Mouse (Mus musculus) midbrain, embryonic 13.5 days (tissue): Measurements from ENCODE around the gene Chn1. TPM values are rescaled to one million over a fixed set of nuclear protein-coding genes. Genes with fewer than 3 reads are reported as not detected.

ENCODE experiments used
- ATAC-seq: fragments of 200-750 bp; cut with Nextera tagmentation; 2 replicates; pipeline ENCODE4 v1.8.0; 2017; ENCODE audit warnings: mild to moderate bottlenecking, moderate TSS enrichment, moderate library complexity
- H3K27ac ChIP-seq: fragments of 300-500 bp; sonication (generic); 2 replicates; pipeline ENCODE4 v1.5.1; 2015; ENCODE audit warnings: inconsistent platforms, mild to moderate bottlenecking, moderate library complexity
- H3K27me3 ChIP-seq: fragments of 300-500 bp; sonication (generic); 2 replicates; pipeline ENCODE4 v1.6.1; 2015; ENCODE audit warnings: mild to moderate bottlenecking, inconsistent platforms
- H3K36me3 ChIP-seq: fragments of 300-500 bp; sonication (generic); 2 replicates; pipeline ENCODE4 v1.6.1; 2015; ENCODE audit warnings: mild to moderate bottlenecking, inconsistent platforms
- H3K4me1 ChIP-seq: fragments of 300-500 bp; sonication (generic); replicated peaks from 2 replicates; pipeline ENCODE4 v1.6.1; 2015; ENCODE audit warnings: inconsistent platforms
- H3K4me2 ChIP-seq: fragments of 300-500 bp; sonication (generic); replicated peaks from 2 replicates; pipeline ENCODE4 v1.6.1; 2015; ENCODE audit warnings: moderate library complexity, mild to moderate bottlenecking, inconsistent platforms
- H3K4me3 ChIP-seq: fragments of 300-500 bp; sonication (generic); replicated peaks from 2 replicates; pipeline ENCODE4 v1.5.1; 2015; ENCODE audit warnings: mild to moderate bottlenecking, inconsistent platforms
- H3K9ac ChIP-seq: fragments of 300-500 bp; sonication (generic); replicated peaks from 2 replicates; pipeline ENCODE4 v1.6.1; 2015; ENCODE audit warnings: mild to moderate bottlenecking, inconsistent platforms
- H3K9me3 ChIP-seq: fragments of 300-500 bp; sonication (generic); 2 replicates; pipeline ENCODE4 v1.6.1; 2016; ENCODE audit warnings: mild to moderate bottlenecking, inconsistent platforms
- WGBS: fragments of 180-500 bp; shearing (Covaris S2); methylation state at CpG from one replicate; pipeline ENCODE4 v1.1.7; 2015; 5-methylcytosine and 5-hydroxymethylcytosine counted together
- polyA plus RNA-seq: library from polyadenylated mRNA; unstranded; fragments of >200 nt; fragmentation: Nextera tagmentation; extraction: Ambion mirVana; gene quantifications from 2 replicates; pipeline ENCODE4 v1.2.1, GENCODE M21; 2015

Gene Chn1
- polyA plus RNA-seq, 1 experiment from 2014 or later, result 109 TPM

DNA sequence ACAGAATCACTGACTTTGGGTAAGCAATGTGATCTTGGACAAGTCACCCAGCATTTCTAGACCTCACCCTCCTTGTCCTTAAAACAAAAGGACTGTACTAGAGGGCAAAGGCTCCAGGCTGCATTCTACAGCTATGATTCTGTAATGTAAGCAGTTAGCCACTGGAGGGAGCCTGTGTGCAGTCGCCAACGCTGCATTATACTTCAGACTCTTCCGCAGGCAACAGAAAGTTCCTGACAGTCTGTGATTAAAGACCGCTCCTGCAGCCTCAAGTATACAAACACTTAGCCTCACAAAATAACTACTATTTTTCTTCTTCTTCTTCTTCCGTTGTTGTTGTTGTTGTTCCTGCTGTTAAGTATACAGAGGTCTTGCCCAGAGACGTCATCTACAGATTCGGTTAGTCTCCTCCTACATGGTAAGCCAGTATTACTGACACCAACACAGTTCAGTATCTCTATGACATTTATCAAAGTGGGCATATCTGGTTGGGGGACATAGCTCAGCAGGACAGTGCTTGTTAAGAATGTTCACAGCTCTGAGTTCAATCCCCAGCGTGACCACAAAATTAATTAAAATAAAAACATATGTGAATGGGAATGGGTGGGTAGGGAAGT is 208.0 kb downstream of the Chn1 start:
- Histone ChIP-seq H3K9ac (no peak overlapping the region), H3K9me3 (no peaks in the 10 kb centered on the region), H3K36me3 (no peaks in the 10 kb centered on the region), H3K4me2 (peak overlapping the region; percentile 29; the same call in 1 of the 2 replicates), H3K27me3 (peaks cover 17% of the 10 kb centered on the region), H3K27ac (no peak overlapping the region), H3K4me3 (no peak overlapping the region), H3K4me1 (peaks cover 12% of the 10 kb centered on the region)
- 0 out of 2 replicates have a peak, but pooled peaks have one; percentile 37 for ATAC-seq
- 30% methylated on average over 8 of the region's 8 CpGs for WGBS

DNA sequence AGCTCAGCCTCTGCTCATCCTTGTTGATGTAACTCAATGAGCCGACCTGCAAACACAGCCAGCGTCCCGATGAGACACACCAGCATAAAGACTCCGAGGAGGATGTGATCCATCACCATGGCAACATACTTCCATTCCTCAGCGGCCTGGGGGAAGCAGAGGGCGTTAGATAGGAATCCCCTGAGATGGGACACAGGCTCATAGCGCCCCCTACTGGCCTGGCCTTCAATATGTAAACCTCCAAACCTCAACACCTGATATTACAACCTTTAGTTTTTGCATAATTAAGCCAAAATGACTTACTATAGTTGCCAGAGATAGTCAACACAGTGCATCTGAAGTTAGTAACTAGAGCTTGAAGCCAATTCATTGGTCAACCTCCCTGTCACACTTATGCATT is 209.0 kb downstream of the Chn1 start:
- Histone ChIP-seq H3K9ac (no peak overlapping the region), H3K27ac (no peak overlapping the region), H3K27me3 (peaks cover 17% of the 10 kb centered on the region), H3K4me3 (no peak overlapping the region), H3K36me3 (no peaks in the 10 kb centered on the region), H3K4me2 (no peak overlapping the region), H3K4me1 (peaks cover 18% of the 10 kb centered on the region), H3K9me3 (no peaks in the 10 kb centered on the region)
- ATAC-seq, result no peak
- 10% methylated on average over 7 of the region's 7 CpGs for WGBS

DNA sequence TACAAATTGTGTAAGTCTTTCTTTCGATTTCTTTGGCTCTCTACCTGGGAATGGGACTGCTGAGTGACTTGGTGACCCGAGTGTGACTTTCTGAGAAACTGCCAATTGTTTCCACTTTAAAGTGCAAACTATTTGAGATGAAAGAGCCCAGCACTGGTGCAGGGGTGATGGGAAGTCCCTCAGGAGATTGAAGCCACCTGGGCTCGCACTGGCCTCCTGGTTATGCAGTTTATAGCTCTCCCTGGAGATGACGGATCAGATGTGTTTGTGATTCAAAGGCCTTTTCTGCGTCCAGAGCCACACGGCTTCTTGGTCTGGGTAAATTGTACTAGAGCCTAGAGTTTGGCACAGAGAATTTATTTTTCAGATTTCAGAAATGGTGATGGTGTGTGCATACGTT is 211.5 kb downstream of the Chn1 start:
- Histone ChIP-seq H3K4me3 (no peak overlapping the region), H3K4me2 (no peak overlapping the region), H3K27ac (no peak overlapping the region), H3K36me3 (no peaks in the 10 kb centered on the region), H3K9me3 (no peaks in the 10 kb centered on the region), H3K4me1 (peaks cover 18% of the 10 kb centered on the region), H3K9ac (no peak overlapping the region), H3K27me3 (peaks cover 13% of the 10 kb centered on the region; the same call in 1 of the 2 replicates)
- ATAC-seq, result no peak
- WGBS, result 82% methylated on average over 7 of the region's 7 CpGs

DNA sequence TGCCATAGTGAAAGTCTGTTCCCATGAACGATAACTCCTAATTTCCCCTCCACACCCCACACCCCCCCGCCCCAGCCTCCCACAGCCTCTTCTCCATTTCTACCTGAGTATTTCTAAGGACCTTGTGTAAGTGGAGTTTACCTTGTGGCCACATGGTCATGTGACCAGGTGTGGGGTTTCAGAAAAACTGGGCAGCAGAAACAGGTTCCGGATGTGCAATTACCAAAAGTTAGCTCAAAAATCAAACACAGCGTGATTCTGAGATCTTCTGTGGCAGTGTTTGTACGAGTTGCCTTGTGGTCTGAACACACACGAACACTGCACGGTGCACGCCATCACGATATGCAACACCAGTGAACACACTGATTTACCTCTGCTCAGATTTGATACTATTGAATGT is 212.5 kb downstream of the Chn1 start:
- Histone ChIP-seq H3K4me3 (no peak overlapping the region), H3K9me3 (no peaks in the 10 kb centered on the region), H3K27ac (no peak overlapping the region), H3K4me1 (peaks cover 18% of the 10 kb centered on the region), H3K4me2 (no peak overlapping the region), H3K36me3 (no peaks in the 10 kb centered on the region), H3K27me3 (peaks cover 5% of the 10 kb centered on the region; the same call in 1 of the 2 replicates), H3K9ac (no peak overlapping the region)
- WGBS, result 96% methylated on average over 9 of the region's 9 CpGs
- no peak for ATAC-seq

DNA sequence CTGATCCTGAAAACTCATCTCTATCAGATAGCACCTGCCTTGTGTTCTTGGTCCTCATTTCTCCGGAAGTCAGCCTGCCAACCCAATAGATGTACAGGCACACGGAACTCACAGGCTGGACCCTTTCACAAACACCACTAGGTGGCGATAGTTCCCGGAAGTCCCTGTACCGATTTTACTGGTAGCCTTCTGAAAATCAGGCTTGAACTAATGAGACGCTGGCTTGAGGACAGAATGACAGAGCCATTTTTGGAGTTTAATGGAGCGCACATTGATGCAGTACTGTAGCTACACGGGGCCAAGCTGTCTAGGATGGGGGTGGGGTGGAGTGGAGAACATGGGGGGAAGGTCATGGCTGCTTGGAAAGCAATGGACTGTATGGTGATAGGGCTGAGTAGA is 213.5 kb downstream of the Chn1 start:
- Histone ChIP-seq H3K9ac (no peak overlapping the region), H3K4me2 (peak overlapping the region; percentile 62), H3K36me3 (no peaks in the 10 kb centered on the region), H3K27me3 (peaks cover 5% of the 10 kb centered on the region; the same call in 1 of the 2 replicates), H3K4me1 (peaks cover 17% of the 10 kb centered on the region), H3K27ac (no peak overlapping the region), H3K4me3 (peak overlapping the region; percentile 40), H3K9me3 (no peaks in the 10 kb centered on the region)
- ATAC-seq, result peak; percentile 61
- WGBS, result 4% methylated on average over 8 of the region's 8 CpGs

DNA sequence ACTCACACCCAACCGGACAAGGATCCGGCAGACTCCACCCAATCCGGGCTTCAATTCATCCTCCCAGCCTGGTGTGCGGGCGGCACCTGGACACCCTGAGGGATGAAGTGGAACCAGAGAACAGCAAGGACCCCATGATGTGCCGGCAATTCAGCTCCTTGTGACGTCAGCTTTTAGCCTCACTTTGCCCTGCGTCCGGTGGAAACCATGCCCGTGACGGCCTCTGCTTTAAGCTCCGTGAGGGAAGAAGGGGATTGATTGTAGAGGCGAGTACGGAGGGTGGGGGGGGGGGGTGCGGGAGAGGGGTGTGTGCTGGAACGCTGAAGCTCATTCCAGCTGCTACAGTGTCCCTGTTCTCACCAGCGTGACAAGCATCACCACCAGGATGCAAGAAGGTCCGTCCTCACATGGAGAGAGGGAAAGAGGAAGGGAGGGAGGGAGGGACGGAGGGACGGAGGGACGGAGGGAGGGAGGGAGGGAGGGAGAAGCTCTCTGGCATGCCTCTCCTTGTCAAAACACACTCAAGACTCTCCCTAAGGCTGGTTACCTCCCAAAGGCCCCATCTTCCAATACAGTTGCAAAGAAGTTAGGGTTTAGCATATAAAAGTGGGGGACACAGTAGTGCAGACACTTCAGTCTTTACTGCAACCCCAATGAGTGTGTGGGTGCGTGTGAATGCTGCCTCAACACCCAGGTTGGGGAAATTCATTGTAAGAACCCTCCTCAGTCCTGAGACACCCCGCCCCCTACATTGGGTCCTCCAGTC is 214.1 kb downstream of the Chn1 start:
- Histone ChIP-seq H3K4me1 (peaks cover 11% of the 10 kb centered on the region), H3K27me3 (peaks cover 5% of the 10 kb centered on the region; the same call in 1 of the 2 replicates), H3K9ac (peak overlapping the region; percentile 50), H3K9me3 (no peaks in the 10 kb centered on the region), H3K4me2 (peak overlapping the region; percentile 62), H3K27ac (no peak overlapping the region), H3K36me3 (no peaks in the 10 kb centered on the region), H3K4me3 (peak overlapping the region; percentile 40)
- WGBS, result under 1% methylated on average over 21 of the region's 23 CpGs
- peak; percentile 86 for ATAC-seq

Other genes with a start within 250 kb of the Chn1 start
- gene Wipf1, start 245.6 kb downstream of the Chn1 start, polyA plus RNA-seq, result 2.0 and 2.5 TPM in 2 replicates
- 0.12 TPM in 2 replicates for gene Chrna1, start 195.0 kb downstream of the Chn1 start, polyA plus RNA-seq
- 120 and 124 TPM in 2 replicates for gene Atf2, start 117.3 kb upstream of the Chn1 start, polyA plus RNA-seq
- gene Atp5g3, start 136.0 kb upstream of the Chn1 start, polyA plus RNA-seq, result 957 and 983 TPM in 2 replicates